Mouse (Mus musculus): ENCODE measurements around the gene Pld4. TPM values are rescaled to one million over a fixed set of nuclear protein-coding genes. Genes with fewer than 3 reads are reported as not detected.

Gene Pld4
- total RNA-seq, 4 experiments from 2014 or later, result 3.4 to 8.1 (median 4.3) TPM

DNA sequence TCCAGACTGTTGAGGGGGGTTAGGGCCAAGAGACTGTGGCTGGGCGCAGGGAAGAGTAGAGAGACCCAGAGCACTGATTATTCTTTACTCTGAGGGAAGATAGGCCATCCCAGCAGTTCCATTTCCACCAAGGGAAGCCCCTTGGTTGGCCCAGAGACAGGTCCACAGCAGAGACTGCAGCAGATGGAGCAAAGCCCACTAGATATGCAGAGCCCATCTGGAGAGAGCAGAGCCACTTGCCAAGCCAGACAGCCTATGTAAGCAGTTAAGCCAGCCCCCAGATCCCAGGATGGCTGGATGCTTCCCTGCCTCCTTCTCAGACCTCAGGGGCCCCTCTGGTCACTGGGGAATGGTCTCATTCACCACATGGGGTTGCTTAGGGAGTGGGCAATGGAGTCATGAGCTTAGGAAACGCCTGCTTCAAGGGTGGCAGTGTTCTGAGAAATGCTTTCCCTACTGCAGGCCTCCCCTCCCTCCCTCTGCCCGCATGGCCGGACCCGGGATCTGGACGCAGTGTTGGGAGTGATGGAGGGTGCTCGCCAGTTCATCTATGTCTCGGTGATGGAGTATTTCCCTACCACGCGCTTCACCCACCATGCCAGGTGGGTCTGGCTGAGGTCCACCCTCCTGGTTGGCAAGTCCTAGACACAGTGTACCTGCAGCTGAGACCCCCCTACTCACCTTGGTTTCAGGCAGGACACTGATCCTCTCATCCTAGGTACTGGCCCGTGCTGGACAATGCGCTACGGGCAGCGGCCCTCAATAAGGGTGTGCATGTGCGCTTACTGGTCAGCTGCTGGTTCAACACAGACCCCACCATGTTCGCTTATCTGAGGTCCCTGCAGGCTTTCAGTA lies 6.8 kb downstream of the Pld4 start:
- DNase-seq (ENCODE audit: low spot score), result no peak

DNA sequence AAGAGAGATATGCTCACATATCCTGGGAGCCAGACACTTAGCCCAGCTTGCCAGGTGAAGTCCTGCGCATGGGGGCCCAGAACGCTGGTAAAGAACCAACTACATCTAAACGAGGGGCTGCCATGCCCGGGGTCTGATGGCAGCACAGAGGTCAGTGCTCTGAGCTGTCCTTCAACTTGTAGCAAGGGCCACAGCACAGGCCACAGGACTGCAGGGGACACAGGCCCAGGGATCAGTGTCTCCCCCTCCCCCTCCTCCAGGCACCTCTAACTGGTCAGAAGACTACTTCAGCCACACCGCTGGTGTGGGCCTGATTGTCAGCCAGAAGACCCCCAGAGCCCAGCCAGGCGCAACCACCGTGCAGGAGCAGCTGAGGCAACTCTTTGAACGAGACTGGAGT lies 7.7 kb downstream of the Pld4 start:
- no peak for DNase-seq (ENCODE audit: low spot score)

DNA sequence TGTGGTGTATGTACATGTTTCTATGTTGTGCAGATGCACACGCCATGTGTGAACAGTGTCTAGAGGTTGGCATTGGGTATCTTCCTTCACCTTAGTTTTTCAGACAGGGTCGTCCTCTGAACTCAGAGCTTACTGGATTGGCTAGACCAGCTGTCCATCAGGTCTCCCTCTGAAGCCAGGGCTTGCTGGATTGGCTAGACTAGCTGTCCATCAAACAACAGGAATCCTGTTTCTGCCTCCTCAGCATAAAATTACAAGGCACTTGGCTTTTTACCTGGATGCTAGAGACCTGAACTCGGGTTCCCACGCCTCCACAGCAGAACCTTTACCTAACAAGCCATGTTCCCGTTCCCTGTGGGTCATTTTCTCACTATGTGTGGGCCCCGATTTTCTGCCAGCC lies 8.6 kb downstream of the Pld4 start:
- DNase-seq (ENCODE audit: low spot score), result no peak

- DNase-seq (ENCODE audit: low spot score), result no peak
Observed at GRCm38 (mm10) chr12:112769751-112770150, 9.3 kb downstream of the Pld4 start.

- no peak for DNase-seq (ENCODE audit: low spot score)
Observed at GRCm38 (mm10) chr12:112770396-112770795, 9.9 kb downstream of the Pld4 start.

DNA sequence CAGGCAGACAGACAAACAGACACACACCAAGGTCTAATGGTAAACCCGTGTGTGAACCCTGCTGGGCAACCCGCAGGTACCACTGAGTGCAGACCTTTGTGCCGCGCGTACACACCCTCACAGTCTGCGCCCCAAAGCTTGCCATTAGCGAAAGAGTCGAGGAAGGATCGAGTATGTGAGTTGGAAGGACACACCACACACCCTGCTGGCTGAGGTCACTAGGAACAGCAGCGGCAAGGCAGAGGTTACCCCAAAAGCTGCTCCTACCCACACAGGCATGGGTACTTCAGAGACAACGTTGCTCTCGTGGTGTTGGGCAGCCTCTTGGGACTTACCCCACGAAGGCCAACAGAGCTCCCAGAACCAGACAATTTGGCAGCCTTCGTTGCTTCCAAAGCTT lies 11.9 kb downstream of the Pld4 start:
- DNase-seq (ENCODE audit: low spot score), result no peak

GRCm38 (mm10) chr12:112773366-112773765 lies 12.9 kb downstream of the Pld4 start:
- DNase-seq (ENCODE audit: low spot score), result no peak

DNA sequence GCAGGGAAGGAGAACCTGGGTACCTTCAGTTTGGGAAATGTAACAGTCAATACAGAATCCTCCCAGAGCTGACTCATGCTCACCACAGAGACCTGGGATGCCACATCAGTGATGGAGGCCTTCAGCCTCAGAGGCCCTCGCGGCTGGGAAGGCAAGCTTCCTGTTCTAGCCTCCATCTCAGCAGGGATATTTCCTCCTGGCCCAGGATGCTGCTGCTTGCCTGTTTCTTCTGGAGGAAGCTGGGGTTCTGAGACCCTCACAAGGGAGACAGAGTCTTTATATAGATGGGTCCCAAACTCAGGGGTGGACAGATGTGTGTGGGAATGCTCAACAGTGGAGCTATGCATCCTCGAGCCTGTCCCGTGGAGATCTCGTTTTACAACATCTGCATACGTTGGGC lies 13.6 kb downstream of the Pld4 start:
- DNase-seq (ENCODE audit: low spot score), result no peak

DNA sequence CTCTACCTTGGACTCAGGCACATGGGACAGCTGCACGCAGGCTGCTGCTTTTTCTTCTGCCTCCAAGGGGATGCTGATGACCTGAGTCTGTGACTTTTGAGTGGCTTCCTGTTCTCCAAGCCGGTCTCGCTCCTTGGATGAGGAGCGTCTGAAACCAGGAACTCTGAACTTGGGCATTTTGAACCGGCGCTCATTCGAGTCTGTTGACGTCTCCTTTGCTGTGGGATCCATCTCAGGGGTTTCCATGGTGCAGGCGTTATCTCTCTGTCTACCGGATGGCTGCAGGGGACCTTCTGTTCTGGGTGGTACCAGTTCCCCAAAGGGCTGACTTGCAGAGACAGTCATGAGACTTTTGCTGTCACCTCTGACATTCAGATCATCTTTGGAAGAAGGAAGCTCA lies 14.0 kb downstream of the Pld4 start:
- no peak for DNase-seq (ENCODE audit: low spot score)

DNA sequence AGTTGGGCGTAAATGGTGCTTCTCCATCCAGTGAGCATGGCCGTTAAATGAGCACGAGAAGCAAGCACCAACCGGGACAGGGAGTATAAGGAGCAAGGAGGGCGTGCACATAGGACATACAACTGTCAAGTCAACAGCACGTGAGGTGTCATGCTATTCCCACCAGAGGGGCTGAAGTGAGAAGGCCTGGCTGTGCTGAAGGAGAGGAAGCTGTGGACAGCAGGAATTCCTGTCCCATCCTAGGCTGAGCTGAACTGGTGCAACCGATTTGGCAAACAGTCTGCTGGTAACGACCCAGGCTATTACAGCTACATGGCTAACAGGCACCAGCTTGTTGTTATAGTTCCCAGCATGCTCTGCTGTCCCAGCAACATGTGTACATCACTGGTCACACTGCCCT lies 30.6 kb downstream of the Pld4 start:
- DNase-seq (ENCODE audit: low spot score), result no peak

DNA sequence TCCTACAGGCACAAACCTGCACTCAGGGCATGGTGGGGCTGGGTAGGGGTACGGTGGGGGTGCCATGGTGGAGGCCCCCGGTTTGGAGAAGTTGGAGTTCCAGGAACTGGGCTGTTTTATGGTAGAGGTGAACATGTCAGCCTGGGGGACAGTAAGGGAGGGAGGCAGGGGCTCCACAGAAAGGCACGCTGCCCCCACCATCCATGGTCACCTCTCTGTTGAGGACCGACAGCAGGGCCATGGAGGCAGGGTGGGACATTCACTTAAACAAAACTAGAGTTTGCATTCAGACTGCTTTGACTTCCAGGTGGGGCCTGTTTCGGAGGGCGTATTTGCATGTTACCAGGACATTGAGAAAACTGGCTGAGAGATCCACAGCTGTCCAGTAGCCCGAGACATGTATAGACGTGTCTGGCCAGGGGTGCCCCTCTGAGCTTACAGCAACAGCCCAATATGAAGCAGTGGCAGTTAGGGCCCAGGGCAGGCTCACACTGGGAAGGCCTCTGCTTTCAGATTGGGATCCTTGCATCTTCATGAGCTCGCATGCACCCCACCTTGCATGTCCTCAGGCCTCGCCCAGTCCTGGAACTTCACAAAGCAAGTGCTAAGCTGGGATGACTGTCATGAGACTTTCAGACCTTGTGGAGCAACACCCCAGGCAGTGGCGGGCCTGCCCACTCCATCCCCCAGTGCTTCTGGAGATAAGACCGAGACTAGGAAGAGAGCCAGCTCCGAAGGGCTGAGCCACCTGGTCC lies 33.3 kb downstream of the Pld4 start:
- DNase-seq (ENCODE audit: low spot score), result peak; percentile 77

DNA sequence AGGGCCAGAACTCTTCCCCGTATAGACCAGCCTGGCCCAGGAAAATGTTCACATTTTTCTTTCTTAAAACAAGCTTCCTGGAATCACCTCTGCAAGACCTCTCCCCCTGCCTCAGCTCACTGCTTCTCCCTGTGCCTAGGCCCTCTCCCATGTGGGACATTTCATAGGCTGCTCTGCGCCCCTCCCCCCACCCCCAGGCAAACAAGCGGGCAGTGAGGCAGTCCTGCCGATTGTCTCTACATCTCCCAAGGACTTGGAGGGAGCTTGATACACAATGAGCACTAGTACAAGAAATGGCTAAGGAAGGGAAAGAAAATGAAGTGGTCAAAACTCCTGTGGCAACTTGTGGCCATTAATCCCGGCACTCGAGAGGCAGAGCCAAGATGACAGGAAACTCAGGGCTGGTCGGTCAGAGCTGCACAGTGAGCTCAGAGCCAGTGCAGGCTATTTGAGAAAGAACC lies 33.9 kb downstream of the Pld4 start:
- no peak for DNase-seq (ENCODE audit: low spot score)

DNA sequence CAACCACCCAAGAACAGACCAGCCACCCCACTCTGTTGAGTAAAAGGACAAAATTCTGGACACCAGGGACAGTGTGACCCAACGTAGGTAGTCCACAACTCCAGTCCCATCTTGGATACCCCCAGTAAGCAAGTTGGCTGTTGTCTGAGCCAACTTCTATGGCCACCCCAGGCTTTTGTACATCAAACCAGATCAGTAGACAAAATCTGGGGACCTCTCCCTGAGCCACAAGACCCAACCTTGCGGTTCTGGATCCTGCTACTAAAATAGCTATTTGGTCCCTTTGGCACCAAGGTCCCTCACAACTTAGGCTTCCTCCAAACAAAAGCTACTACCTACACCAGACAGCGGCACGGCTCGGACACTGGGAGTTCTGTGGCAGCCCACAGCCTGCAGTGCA lies 34.5 kb downstream of the Pld4 start:
- no peak for DNase-seq (ENCODE audit: low spot score)

DNA sequence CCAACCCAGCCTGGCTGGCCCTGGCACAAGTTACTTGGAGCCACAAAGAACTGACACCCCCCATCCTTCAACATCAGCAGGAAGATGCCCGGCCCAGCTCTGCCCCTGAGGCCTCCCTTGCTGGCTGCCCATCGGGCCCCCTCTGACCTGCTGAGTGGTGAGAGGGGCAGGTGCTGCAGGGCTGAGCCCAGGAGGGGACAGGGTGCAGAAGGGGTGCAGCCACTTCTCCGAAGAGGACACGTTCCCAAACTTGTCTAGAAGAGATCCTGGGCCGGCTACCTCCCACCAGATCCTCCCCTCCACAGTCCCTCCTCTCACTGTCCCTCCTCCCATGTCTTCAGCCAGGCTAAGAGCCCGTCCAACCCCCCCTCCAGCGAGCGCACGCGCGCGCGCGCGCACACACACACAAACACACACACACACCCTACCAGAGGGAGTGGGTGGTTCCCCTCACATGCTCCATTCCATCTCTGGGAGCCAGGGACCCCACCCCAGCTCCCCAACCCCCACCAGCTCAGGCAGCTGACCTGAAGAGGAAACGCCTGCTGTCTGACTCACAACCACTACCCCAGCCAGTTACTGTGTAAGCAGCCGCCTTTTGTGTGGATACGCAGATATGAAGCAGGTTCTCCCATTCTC lies 35.1 kb downstream of the Pld4 start:
- peak; percentile 55 for DNase-seq (ENCODE audit: low spot score)

DNA sequence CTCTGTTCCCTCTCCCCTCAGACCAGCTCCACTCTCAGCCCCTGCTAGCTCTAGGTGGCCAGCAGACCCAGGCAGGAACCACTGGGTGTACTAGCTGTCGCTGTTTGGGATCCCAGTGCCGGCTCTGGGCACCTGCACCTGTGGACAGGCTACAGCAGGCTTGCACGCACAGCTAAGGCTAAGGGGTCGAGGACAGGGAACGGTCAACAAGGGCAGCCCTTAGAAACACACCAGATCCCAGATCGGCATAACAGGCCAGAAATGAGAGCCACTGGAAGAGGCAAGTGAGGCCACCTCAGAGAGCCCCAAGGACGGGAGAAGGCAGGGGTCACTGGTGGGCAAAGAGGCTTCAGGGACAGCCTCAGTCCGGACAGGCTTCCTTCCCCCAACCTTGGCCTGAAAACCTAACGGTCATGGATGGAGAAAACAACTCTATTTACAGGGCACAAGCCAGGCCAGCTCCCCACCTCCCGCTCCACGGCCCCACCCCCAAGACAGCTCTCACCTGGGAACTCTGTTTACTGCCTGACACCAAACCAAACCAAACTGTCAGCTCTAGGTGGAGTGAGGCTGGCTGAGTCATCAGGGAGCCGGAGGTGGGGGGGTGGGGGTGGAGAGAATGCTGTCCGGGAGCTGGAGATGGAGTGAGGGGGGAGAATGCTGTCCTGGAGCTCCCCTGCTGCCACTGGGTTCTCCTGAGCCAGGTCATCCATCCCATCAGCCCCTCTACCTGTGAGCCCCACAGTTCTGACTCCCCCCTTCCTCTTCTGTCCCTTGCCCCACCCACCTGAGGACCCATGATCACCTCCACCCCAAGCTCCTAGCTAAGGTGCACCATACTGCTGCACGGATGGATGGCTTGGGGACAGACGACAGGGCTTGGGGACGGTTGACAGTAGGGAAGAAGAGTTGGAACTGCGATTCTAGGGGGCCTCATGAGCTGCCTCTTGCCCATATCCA lies 36.4 kb downstream of the Pld4 start:
- DNase-seq (ENCODE audit: low spot score), result no peak

DNA sequence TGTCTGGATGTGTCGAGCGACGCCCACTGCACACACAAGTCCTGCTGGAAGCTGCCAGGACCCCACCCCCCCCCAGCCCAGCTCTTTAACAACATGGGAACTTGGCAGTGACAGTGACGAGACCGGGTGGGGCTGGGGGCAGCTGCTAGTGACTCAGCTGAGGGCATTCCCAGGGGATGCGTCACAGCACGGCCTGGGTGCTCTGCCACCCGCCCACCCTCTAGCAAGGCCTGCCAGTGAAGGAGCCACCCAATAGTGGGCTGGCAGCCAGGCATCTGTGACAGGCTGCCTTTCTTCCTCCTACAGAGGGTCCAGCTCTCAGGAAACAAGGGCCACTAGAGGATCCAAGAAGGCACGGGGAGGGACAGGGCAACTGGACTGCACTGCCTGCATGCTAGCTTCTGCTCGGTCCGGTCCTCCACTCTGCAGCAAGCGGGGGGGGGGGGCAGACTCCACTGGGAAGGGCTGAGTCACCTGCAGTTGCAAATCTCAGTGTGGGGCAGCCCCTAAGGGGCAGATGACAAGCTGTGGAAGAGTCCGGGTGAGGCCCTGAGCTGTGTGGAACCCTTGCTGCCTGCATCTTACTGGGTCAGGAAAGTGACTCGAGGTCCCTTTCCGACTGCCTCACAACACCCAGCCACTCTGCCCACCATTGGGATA lies 37.3 kb downstream of the Pld4 start:
- DNase-seq (ENCODE audit: low spot score), result no peak

DNA sequence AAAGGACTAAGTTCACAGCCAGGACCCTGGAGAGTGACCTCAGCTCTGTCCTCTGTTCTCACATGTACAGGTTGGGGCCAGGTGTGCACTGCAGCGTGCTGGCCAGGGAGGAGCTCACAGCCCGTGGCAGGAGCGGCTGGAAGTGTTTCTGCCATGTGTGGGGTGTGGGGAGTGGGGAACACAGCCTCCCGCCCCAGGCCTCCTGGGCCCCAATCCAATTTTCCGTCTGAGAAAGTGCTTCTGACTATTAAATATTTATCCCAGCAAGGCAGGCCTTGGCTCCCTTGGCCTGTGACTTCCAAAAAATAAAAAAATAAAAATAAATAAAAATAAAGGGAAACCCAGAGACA lies 37.9 kb downstream of the Pld4 start:
- no peak for DNase-seq (ENCODE audit: low spot score)

GRCm38 (mm10) chr12:112798716-112799115 lies 38.3 kb downstream of the Pld4 start:
- DNase-seq (ENCODE audit: low spot score), result no peak

- DNase-seq (ENCODE audit: low spot score), result no peak
Observed at GRCm38 (mm10) chr12:112799237-112799970, 38.9 kb downstream of the Pld4 start.

GRCm38 (mm10) chr12:112800476-112800875 lies 40.0 kb downstream of the Pld4 start:
- no peak for DNase-seq (ENCODE audit: low spot score)
